Comparison of ENCODE assay signal across 14 mouse cellular contexts in the genomic region with DNA sequence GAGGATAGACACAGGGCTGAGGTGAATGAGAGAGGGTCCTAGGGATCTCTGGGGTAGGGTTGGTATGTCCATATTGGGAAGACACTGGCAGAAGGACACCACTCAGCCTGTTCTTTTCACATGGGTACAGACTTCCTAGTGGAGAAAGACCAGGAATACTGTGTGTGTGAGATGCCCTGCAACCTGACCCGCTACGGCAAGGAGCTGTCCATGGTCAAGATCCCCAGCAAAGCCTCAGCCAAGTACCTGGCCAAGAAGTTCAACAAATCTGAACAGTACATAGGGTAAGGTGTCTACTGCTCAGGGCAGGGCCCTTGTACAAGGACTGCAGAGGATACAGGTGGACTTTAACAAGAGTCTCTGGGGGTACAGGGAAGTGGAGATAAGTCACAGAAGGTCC. TPM values are rescaled to one million over a fixed set of nuclear protein-coding genes. Genes with fewer than 3 reads are reported as not detected.
"Had no signal": no experiment of that assay in that cellular context is flagged by ENCODE, and none has a peak within 500 bp of the region (broad histone marks: within the 10 kb centered on the region; RNA-seq: fewer than 3 reads in every experiment).

No protein-coding gene starts in this region.

- H3K9ac ChIP-seq: liver, embryonic 15.5 days; midbrain, embryonic 12.5 days had no signal

- H3K4me2 ChIP-seq: liver, embryonic 11.5 days; liver, embryonic 15.5 days; midbrain, embryonic 12.5 days had no signal

- H3K4me3 ChIP-seq: layer of hippocampus, adult 2 months; liver, embryonic 15.5 days; midbrain, embryonic 12.5 days had no signal

- DNase-seq: kidney, adult 2 months; lung, adult 2 months; lung, postnatal 14 days; right cerebral cortex, postnatal 25 days; thymus, postnatal 4 days had no signal

- ATAC-seq: midbrain, embryonic 16.5 days had no signal

- H3K9me3 ChIP-seq: liver, embryonic 15.5 days; midbrain, embryonic 12.5 days had no signal

- H3K36me3 ChIP-seq: liver, embryonic 15.5 days had no signal

- H3K27ac ChIP-seq: layer of hippocampus, adult 2 months; liver, embryonic 15.5 days; macrophage; midbrain, embryonic 12.5 days had no signal

RNA-seq across cellular contexts. Expression of a gene that starts 8.0 kb away (rescaled TPM):
- polyA plus RNA-seq: kidney, embryonic 16.5 days; liver, embryonic 11.5 days; liver, embryonic 15.5 days; lung, adult 2 months; macrophage; midbrain, embryonic 12.5 days; midbrain, embryonic 16.5 days; neural tube, embryonic 14.5 days; stomach, embryonic 16.5 days had no signal
